Mouse (Mus musculus) stomach, embryonic 14.5 days (tissue): ENCODE results near the gene Apobec4. TPM values are rescaled to one million over a fixed set of nuclear protein-coding genes. Genes with fewer than 3 reads are reported as not detected.
A peak's percentile ranks its signal among the peaks of the same experiment; 100 is the strongest.

Experiments used
- ATAC-seq: fragments of 200-750 bp; cut with Nextera tagmentation; 2 replicates; pipeline ENCODE4 v1.8.0; 2017; ENCODE audit warnings: low read depth, moderate TSS enrichment; ENCODE audit not compliant: insufficient number of reproducible peaks, insufficient read depth, low FRiP score
- H3K27ac ChIP-seq: fragments of 300-500 bp; sonication (generic); 2 replicates; pipeline ENCODE4 v1.5.1; 2014; ENCODE audit warnings: mild to moderate bottlenecking, low read length, moderate library complexity, mixed read lengths
- H3K27me3 ChIP-seq: fragments of 300-500 bp; sonication (generic); 2 replicates; pipeline ENCODE4 v1.6.1; 2014; ENCODE audit warnings: low read length, control low read depth, mixed read lengths; ENCODE audit not compliant: control insufficient read depth, insufficient read depth
- H3K36me3 ChIP-seq: fragments of 300-500 bp; sonication (generic); 2 replicates; pipeline ENCODE4 v1.6.1; 2014; ENCODE audit warnings: mild to moderate bottlenecking, control low read depth, low read length, moderate library complexity, mixed read lengths; ENCODE audit not compliant: control insufficient read depth, insufficient read depth
- H3K4me1 ChIP-seq: fragments of 300-500 bp; sonication (generic); 2 replicates; pipeline ENCODE4 v1.6.1; 2014; ENCODE audit warnings: low read length, control low read depth, mixed read lengths; ENCODE audit not compliant: control insufficient read depth, insufficient read depth
- H3K4me2 ChIP-seq: fragments of 300-500 bp; sonication (generic); replicated peaks from 2 replicates; pipeline ENCODE4 v1.6.1; 2014; ENCODE audit warnings: low read depth, low read length, control low read depth
- H3K4me3 ChIP-seq: fragments of 300-500 bp; sonication (generic); 2 replicates; pipeline ENCODE4 v1.5.1; 2014; ENCODE audit warnings: low read depth, low read length, control low read depth
- H3K9ac ChIP-seq: fragments of 300-500 bp; sonication (generic); replicated peaks from 2 replicates; pipeline ENCODE4 v1.6.1; 2014; ENCODE audit warnings: low read depth, mild to moderate bottlenecking, control low read depth, low read length, moderate library complexity, mixed read lengths
- H3K9me3 ChIP-seq: fragments of 300-500 bp; sonication (generic); 2 replicates; pipeline ENCODE4 v1.6.1; 2016; ENCODE audit warnings: low read depth, low read length, control low read depth; ENCODE audit not compliant: control insufficient read depth
- WGBS: fragments of 180-500 bp; shearing (Covaris S2); extraction: QIAGEN DNeasy Blood & Tissue Kit; methylation state at CpG from one replicate; pipeline ENCODE4 v1.1.7; 2014; 5-methylcytosine and 5-hydroxymethylcytosine counted together
- polyA plus RNA-seq: library from polyadenylated mRNA; unstranded; fragments of >200 nt; fragmentation: Nextera tagmentation; extraction: Ambion mirVana; gene quantifications from 2 replicates; pipeline ENCODE4 v1.2.1, GENCODE M21; 2014

Gene Apobec4
- polyA plus RNA-seq, 1 experiment from 2014 or later: not detected

DNA sequence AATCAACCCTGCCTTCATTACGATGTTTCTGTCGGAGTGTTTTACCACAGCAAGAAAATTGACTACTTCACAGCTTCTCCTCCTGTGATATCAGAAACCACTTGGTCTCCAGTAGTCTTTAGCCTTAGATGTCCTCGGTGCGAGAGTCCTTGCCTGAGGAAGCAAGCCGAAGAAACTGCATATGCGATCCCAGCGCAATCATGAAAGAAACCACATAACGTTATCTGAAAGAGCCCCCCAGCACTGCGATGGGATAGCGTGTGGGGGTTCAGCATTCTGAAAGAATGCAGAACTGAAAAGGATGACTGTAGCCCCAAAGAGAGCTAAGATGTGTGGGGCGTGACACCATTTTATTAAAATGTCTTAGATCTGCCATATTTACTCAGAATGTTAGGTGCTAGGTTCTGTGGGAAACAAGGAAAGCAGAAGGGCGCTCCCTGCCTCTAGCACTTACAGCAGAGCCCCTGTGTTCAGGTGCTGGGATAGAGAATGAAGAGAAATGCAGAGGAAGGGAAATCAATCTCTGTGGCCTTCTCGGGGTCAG lies 50.4 kb downstream of the Apobec4 start:
- Histone ChIP-seq H3K9ac (no peak overlapping the region), H3K27ac (peak overlapping the region; percentile 21; the same call in 1 of the 2 replicates), H3K4me3 (no peak overlapping the region), H3K36me3 (no peaks in the 10 kb centered on the region), H3K4me1 (peaks cover 4% of the 10 kb centered on the region; the same call in 1 of the 2 replicates), H3K27me3 (no peaks in the 10 kb centered on the region), H3K9me3 (no peaks in the 10 kb centered on the region), H3K4me2 (no peak overlapping the region)
- no peak for ATAC-seq
- 80% methylated on average over 13 of the region's 13 CpGs for WGBS

DNA sequence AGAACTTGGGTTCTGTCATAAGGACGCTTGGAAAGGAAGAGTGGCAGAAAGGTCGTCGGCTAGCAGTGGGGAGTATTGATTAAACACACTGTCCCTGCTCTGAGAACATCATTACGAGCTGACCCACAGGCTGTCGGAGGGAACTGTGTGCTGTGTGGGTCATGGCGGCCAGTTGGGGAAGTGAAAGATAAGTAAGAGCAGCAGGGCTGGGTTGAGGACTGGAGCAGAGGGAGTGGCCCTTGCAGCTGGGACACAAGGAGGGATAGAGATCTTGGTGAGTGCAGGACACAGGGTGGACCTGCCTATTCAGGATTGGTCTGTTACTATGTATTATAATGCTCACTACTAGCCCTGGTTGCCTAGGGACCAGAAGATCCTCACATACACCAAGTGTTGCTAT lies 54.6 kb downstream of the Apobec4 start:
- Histone ChIP-seq H3K4me2 (no peak overlapping the region), H3K27me3 (no peaks in the 10 kb centered on the region), H3K4me1 (peaks cover 4% of the 10 kb centered on the region; the same call in 1 of the 2 replicates), H3K36me3 (no peaks in the 10 kb centered on the region), H3K9ac (no peak overlapping the region), H3K9me3 (no peaks in the 10 kb centered on the region), H3K4me3 (no peak overlapping the region), H3K27ac (no peak overlapping the region)
- no peak for ATAC-seq
- WGBS: 70% methylated on average over 6 of the region's 6 CpGs

Other genes starting within 250 kb of the Apobec4 start
- 60.4 and 61.2 TPM in 2 replicates for gene Rgl1, start 15.8 kb downstream of the Apobec4 start, polyA plus RNA-seq
- 340 and 368 TPM in 2 replicates for gene Arpc5, start 16.0 kb downstream of the Apobec4 start, polyA plus RNA-seq
- gene Ncf2, start 49.6 kb downstream of the Apobec4 start, polyA plus RNA-seq: 3.7 and 5.4 TPM in 2 replicates
- gene Smg7, start 152.1 kb downstream of the Apobec4 start, polyA plus RNA-seq: 37.6 and 37.7 TPM in 2 replicates
- 3.0 and 3.8 TPM in 2 replicates for gene Nmnat2, start 204.4 kb downstream of the Apobec4 start, polyA plus RNA-seq